Mouse (Mus musculus) embryonic facial prominence, embryonic 14.5 days (tissue): ENCODE measurements around the gene Adgrf5. TPM values are rescaled to one million over a fixed set of nuclear protein-coding genes. Genes with fewer than 3 reads are reported as not detected.
A peak's percentile ranks its signal among the peaks of the same experiment; 100 is the strongest.

ENCODE experiments used
- ATAC-seq: fragments of 200-750 bp; cut with Nextera tagmentation; 2 replicates; pipeline ENCODE4 v1.8.0; 2017; ENCODE audit warnings: low read depth, moderate number of reproducible peaks, moderate TSS enrichment
- DNase-seq: peaks from one replicate; pipeline ENCODE4 v3.0.0-alpha.2; 2015; ENCODE audit warnings: low spot score
- H3K27ac ChIP-seq: fragments of 300-500 bp; sonication (generic); replicated peaks from 2 replicates; pipeline ENCODE4 v1.5.1; 2014; ENCODE audit warnings: low read depth, mild to moderate bottlenecking, low read length, moderate library complexity
- H3K27me3 ChIP-seq: fragments of 300-500 bp; sonication (generic); replicated peaks from 2 replicates; pipeline ENCODE4 v1.6.1; 2014; ENCODE audit warnings: low read length; ENCODE audit not compliant: control insufficient read depth, insufficient read depth
- H3K36me3 ChIP-seq: fragments of 300-500 bp; sonication (generic); 2 replicates; pipeline ENCODE4 v1.6.1; 2014; ENCODE audit warnings: low read length, mixed read lengths; ENCODE audit not compliant: control insufficient read depth, insufficient read depth
- H3K4me1 ChIP-seq: fragments of 300-500 bp; sonication (generic); 2 replicates; pipeline ENCODE4 v1.6.1; 2014; ENCODE audit warnings: antibody characterized with exemption, low read length; ENCODE audit not compliant: control insufficient read depth, insufficient read depth
- H3K4me2 ChIP-seq: fragments of 300-500 bp; sonication (generic); 2 replicates; pipeline ENCODE4 v1.6.1; 2014; ENCODE audit warnings: low read depth, mild to moderate bottlenecking, low read length, moderate library complexity, mixed read lengths
- H3K4me3 ChIP-seq: fragments of 300-500 bp; sonication (generic); 2 replicates; pipeline ENCODE4 v1.5.1; 2014; ENCODE audit warnings: low read depth, mild to moderate bottlenecking, low read length
- H3K9ac ChIP-seq: fragments of 300-500 bp; sonication (generic); 2 replicates; pipeline ENCODE4 v1.6.1; 2014; ENCODE audit warnings: low read depth, mild to moderate bottlenecking, low read length, moderate library complexity, mixed read lengths
- H3K9me3 ChIP-seq: fragments of 300-500 bp; sonication (generic); 2 replicates; pipeline ENCODE4 v1.6.1; 2016; ENCODE audit warnings: low read length; ENCODE audit not compliant: control insufficient read depth
- WGBS: fragments of 180-500 bp; shearing (Covaris S2); extraction: QIAGEN DNeasy Blood & Tissue Kit; methylation state at CpG from one replicate; pipeline ENCODE4 v1.1.7; 2014; 5-methylcytosine and 5-hydroxymethylcytosine counted together
- polyA plus RNA-seq: library from polyadenylated mRNA; unstranded; fragments of >200 nt; fragmentation: Nextera tagmentation; extraction: Ambion mirVana; gene quantifications from 2 replicates; pipeline ENCODE4 v1.2.1, GENCODE M21; 2014

Adgrf5 gene
- polyA plus RNA-seq, 1 experiment from 2014 or later, result 13.0 TPM

DNA sequence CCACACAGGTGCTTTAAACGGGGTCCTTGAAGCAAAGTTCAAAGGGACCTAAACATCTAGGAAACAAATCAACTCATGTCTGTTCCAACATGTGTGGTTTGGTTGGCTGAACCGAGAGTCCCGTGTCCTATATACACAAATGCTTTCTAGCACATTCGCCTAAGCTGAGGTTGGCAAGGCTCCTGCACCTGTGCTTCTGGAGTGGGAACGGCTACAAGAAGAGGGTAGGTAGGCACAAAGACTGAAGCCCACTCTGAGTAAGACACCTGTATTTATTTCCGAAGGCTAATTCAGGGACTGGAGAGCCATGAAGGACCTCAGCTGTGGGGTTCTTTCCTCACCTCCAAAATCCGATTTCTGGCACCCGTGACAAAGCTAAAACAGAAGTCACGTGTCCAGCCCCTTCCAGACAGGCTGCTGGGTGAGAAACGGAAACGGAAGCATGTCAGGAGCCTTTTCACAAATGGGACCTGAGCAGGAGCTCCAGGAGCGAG is 99.5 kb downstream of the Adgrf5 start:
- Histone ChIP-seq H3K9ac (no peak overlapping the region), H3K9me3 (no peaks in the 10 kb centered on the region), H3K4me3 (no peak overlapping the region), H3K4me1 (peaks cover 4% of the 10 kb centered on the region), H3K27me3 (no peaks in the 10 kb centered on the region), H3K4me2 (peak overlapping the region; percentile 32), H3K36me3 (no peaks in the 10 kb centered on the region), H3K27ac (no peak overlapping the region)
- peak; percentile 12 for DNase-seq
- ATAC-seq, result no peak
- WGBS, result 50% methylated on average over 12 of the region's 12 CpGs

DNA sequence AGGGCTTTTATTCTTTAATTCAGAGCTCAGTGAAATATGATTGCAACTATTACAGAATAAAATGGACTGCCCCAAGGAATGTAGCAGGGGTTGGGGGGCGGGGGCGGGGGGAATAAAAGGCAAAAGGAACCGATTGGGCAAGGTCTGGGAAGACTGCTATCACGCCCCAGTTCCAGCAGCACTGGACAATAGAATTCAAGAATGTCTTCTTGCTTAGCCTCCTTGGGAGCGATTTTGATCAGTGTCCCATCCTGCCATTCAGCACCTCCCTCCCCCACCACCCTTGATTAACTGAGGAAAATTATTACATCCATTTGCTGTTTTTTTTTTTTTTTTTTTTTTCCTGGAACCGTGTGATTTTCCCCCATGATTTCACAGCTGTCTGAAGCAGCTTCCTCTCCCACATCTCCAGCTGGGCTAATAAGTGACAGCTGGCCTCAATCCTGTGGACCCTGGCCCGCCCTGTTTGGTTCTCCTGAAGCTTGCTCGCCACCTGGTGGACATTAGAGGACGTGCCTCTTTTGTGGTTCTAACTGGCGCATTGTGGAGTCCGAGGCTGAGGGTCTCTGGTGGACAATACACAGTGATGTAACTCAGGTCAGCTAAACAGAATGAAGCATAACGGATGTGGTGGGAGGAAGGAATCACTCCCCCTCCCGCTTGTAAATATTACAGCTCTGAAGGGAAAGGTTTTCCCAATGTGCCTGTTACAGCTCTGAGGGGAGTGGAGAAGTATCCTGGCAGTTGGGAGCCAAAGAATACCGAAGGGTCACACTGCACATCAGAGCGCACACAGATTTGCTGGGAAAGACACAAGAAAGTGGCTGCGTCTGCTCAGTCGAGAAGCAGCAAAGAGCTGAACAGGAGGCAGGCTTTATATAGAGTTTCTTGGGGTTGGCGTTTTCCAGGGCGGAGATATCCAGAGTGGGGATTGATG is 100.3 kb downstream of the Adgrf5 start:
- peak; percentile 95 for DNase-seq
- Histone ChIP-seq H3K27me3 (no peaks in the 10 kb centered on the region), H3K9ac (no peak overlapping the region), H3K4me2 (peak overlapping the region; percentile 32), H3K9me3 (no peaks in the 10 kb centered on the region), H3K36me3 (no peaks in the 10 kb centered on the region), H3K4me1 (peaks cover 4% of the 10 kb centered on the region), H3K27ac (no peak overlapping the region), H3K4me3 (no peak overlapping the region)
- peak; percentile 94 for ATAC-seq
- 32% methylated on average over 19 of the region's 19 CpGs for WGBS

DNA sequence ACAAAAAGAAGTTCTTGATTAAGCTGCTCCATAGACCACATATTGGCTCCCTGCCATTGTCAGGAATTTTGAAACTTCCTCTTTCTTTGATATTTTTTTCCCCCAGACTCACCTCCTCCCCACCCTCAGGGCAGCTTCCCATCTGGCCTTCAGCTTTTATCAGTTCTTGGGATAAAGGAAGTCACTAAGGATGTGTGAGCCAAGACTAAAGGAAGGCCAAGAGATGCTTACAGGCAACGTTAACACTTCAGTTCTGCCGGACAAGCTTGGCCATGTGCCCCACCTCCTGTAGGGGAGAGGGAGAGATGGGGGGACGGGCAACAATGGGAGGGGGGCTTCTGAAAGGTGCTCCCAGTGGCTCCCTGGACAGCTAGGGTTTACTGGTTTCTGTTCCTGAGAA is 109.8 kb downstream of the Adgrf5 start:
- Histone ChIP-seq H3K9ac (no peak overlapping the region), H3K27me3 (no peaks in the 10 kb centered on the region), H3K4me2 (no peak overlapping the region), H3K27ac (no peak overlapping the region), H3K4me1 (0 out of 2 replicates have a peak, but pooled peaks cover 4% of the 10 kb centered on the region), H3K4me3 (no peak overlapping the region), H3K9me3 (no peaks in the 10 kb centered on the region), H3K36me3 (no peaks in the 10 kb centered on the region)
- no peak for ATAC-seq
- WGBS, result 26% methylated on average over 3 of the region's 3 CpGs
- peak; percentile 35 for DNase-seq

DNA sequence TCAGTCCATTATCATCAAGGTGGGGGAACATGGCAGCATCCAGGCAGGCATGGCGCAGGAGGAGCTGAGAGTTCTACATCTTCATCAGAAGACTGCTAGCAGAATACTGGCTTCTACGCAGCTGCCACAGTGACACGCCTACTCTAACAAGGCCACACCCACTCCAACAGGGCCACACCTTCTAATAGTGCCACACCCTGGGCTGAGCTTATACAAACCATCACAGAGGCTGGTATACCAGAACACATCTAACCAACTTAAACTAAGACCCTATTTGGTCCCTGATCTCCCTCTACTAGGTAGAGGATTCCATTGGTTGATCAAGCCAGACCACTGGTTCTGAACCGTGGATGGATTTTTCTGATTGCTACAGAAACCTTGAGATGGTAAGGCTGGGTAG is 112.3 kb downstream of the Adgrf5 start:
- H3K27me3 ChIP-seq, result no peaks in the 10 kb centered on the region
- 87% methylated on average over 4 of the region's 4 CpGs for WGBS
- H3K4me1 ChIP-seq, result 0 out of 2 replicates have a peak, but pooled peaks cover 4% of the 10 kb centered on the region

DNA sequence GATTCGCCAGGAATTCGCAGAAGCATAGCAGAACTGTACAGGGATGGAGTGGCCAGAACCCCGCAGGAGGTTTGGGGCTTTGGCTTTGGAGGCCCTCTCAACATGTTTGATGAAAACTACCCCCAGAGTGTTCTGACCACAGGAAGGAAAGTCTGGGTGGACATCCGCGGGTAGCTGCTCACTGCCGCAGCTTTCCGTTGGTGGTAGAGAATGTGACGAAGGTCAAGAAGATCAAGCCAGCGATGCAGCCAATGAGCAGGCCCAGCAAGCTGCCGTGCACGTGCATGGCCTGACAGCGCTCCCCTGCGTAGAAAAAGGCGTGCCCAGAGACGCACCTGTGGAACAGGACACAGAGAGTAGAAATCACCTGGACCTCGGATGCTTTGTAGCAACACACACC is 114.5 kb downstream of the Adgrf5 start:
- WGBS, result 92% methylated on average over 16 of the region's 16 CpGs
- no peak overlapping the region for H3K9ac ChIP-seq
- no peak for ATAC-seq
- no peak overlapping the region for H3K27ac ChIP-seq
- H3K27me3 ChIP-seq, result no peaks in the 10 kb centered on the region
- no peak for DNase-seq
- H3K36me3 ChIP-seq, result no peaks in the 10 kb centered on the region
- H3K4me1 ChIP-seq, result 0 out of 2 replicates have a peak, but pooled peaks cover 4% of the 10 kb centered on the region
- H3K4me2 ChIP-seq, result no peak overlapping the region
- H3K4me3 ChIP-seq, result no peak overlapping the region
- no peaks in the 10 kb centered on the region for H3K9me3 ChIP-seq

More for the DNA sequence above, 112.3 kb downstream of the Adgrf5 start:
- Histone ChIP-seq H3K9me3 (no peaks in the 10 kb centered on the region), H3K36me3 (no peaks in the 10 kb centered on the region), H3K9ac (no peak overlapping the region), H3K4me3 (no peak overlapping the region), H3K27ac (no peak overlapping the region), H3K4me2 (no peak overlapping the region)
- DNase-seq (no peak), ATAC-seq (no peak)

DNA sequence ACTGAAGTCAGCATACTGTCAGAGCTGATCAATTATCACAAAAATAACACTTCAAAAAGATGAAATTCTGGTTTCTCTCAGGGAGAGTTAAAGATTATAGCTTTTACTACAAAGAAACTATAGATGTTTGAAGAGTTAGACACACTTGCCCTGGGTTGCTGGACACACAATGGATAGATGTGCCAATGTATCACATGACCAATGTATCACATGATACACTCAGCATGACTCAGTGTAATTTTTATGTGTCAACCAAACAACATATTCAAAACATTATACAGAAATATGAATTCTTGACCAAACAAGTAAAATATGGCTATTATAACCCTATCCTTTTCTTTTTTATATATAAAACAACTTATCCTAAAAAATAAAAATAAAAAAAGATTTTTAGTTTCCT is 117.4 kb downstream of the Adgrf5 start:
- no peaks in the 10 kb centered on the region for H3K36me3 ChIP-seq
- no peak overlapping the region for H3K9ac ChIP-seq
- no peak overlapping the region for H3K4me3 ChIP-seq
- ATAC-seq, result no peak
- no peaks in the 10 kb centered on the region for H3K27me3 ChIP-seq
- no peak overlapping the region for H3K27ac ChIP-seq
- H3K4me2 ChIP-seq, result no peak overlapping the region
- no peaks in the 10 kb centered on the region for H3K4me1 ChIP-seq
- H3K9me3 ChIP-seq, result no peaks in the 10 kb centered on the region
- DNase-seq, result no peak

GRCm38 (mm10) chr17:43485982-43486381 is 125.7 kb downstream of the Adgrf5 start:
- WGBS, result 88% methylated on average over 3 of the region's 3 CpGs
- no peak overlapping the region for H3K4me3 ChIP-seq
- no peaks in the 10 kb centered on the region for H3K4me1 ChIP-seq
- ATAC-seq (no peak), DNase-seq (no peak)
- H3K4me2 ChIP-seq, result no peak overlapping the region
- no peaks in the 10 kb centered on the region for H3K9me3 ChIP-seq
- H3K9ac ChIP-seq, result no peak overlapping the region
- H3K27me3 ChIP-seq, result no peaks in the 10 kb centered on the region
- H3K36me3 ChIP-seq, result no peaks in the 10 kb centered on the region
- H3K27ac ChIP-seq, result no peak overlapping the region

DNA sequence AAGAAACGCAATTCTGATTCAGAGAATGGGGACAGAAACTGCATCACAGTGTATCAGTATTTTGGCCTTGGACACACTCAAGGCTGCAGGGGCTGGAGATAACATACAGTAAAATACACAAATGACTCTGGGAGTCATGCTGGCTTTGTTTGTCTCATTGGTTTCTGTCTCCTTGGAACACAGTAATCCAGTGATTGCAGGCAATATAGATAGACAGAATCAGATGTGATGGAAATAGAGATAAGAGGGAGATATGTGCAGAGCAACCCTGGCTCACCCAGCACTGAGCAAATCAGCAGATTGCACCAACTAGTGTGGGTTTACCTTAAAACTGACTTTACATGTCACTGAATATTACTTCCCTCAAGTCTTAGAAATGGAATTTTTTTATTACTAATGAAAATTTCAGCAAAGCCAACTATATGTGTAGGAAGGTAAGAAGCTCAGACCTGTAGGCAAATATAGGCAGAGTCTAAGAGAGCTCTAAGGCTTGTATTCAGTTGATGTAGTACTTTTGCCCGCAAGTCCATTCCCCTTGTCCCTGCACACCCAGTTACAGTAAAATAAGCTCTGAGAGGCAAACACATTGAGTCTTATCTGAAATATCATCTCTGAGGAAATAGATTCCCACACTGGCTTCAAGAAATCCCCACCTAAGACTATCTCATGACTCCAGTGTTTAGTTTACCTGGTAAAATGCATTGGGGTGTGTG is 128.3 kb downstream of the Adgrf5 start:
- no peak overlapping the region for H3K4me3 ChIP-seq
- ATAC-seq (no peak), DNase-seq (no peak)
- H3K27me3 ChIP-seq, result no peaks in the 10 kb centered on the region
- H3K4me2 ChIP-seq, result no peak overlapping the region
- H3K27ac ChIP-seq, result no peak overlapping the region
- 85% methylated on average over 2 of the region's 2 CpGs for WGBS
- H3K4me1 ChIP-seq, result no peaks in the 10 kb centered on the region
- H3K9ac ChIP-seq, result no peak overlapping the region
- no peaks in the 10 kb centered on the region for H3K9me3 ChIP-seq
- no peaks in the 10 kb centered on the region for H3K36me3 ChIP-seq
